Mouse (Mus musculus): ENCODE measurements at regions not wholly inside any gene's neighbourhood (a gene's known extent, or its start where the extent isn't known, plus 50 kb on each side); places are given as distances from the start of the nearest gene placed in this dataset.

GRCm38 (mm10) chr19:36235131-36235530 is 113.0 kb upstream of the Pcgf5 start:
- DNase-seq, result no peak

- DNase-seq, result no peak
Observed at GRCm38 (mm10) chr19:36236576-36237345, 111.3 kb upstream of the Pcgf5 start.

GRCm38 (mm10) chr19:36237751-36238150 is 110.4 kb upstream of the Pcgf5 start:
- DNase-seq, result no peak

- DNase-seq, result no peak
Observed at GRCm38 (mm10) chr19:36238536-36238935, 109.6 kb upstream of the Pcgf5 start.

GRCm38 (mm10) chr19:36242396-36242795 is 105.7 kb upstream of the Pcgf5 start:
- DNase-seq, result no peak

GRCm38 (mm10) chr19:36242946-36243345 is 105.2 kb upstream of the Pcgf5 start:
- no peak for DNase-seq

GRCm38 (mm10) chr19:36252522-36252921 is 95.6 kb upstream of the Pcgf5 start:
- DNase-seq, result no peak

- DNase-seq, result peak; percentile 13 to 34
Observed at GRCm38 (mm10) chr19:36257748-36258538, 90.2 kb upstream of the Pcgf5 start.

GRCm38 (mm10) chr19:36261819-36262218 is 86.3 kb upstream of the Pcgf5 start:
- DNase-seq, result no peak

GRCm38 (mm10) chr19:36263923-36264322 is 84.2 kb upstream of the Pcgf5 start:
- DNase-seq, result no peak

- DNase-seq, result no peak
Observed at GRCm38 (mm10) chr19:36264397-36264796, 83.7 kb upstream of the Pcgf5 start.

- no peak for DNase-seq
Observed at GRCm38 (mm10) chr19:36265276-36265675, 82.8 kb upstream of the Pcgf5 start.

- DNase-seq, result no peak
Observed at GRCm38 (mm10) chr19:36266346-36266745, 81.8 kb upstream of the Pcgf5 start.

GRCm38 (mm10) chr19:36273466-36273865 is 74.6 kb upstream of the Pcgf5 start:
- no peak for DNase-seq

- no peak for DNase-seq
Observed at GRCm38 (mm10) chr19:36285465-36285864, 62.6 kb upstream of the Pcgf5 start.

- no peak for DNase-seq
Observed at GRCm38 (mm10) chr19:36290778-36291177, 57.3 kb upstream of the Pcgf5 start.

- no peak for DNase-seq
Observed at GRCm38 (mm10) chr19:36293177-36293969, 54.7 kb upstream of the Pcgf5 start.
